Mouse (Mus musculus): ENCODE results near the gene Chst11.

Chst11 gene

DNA sequence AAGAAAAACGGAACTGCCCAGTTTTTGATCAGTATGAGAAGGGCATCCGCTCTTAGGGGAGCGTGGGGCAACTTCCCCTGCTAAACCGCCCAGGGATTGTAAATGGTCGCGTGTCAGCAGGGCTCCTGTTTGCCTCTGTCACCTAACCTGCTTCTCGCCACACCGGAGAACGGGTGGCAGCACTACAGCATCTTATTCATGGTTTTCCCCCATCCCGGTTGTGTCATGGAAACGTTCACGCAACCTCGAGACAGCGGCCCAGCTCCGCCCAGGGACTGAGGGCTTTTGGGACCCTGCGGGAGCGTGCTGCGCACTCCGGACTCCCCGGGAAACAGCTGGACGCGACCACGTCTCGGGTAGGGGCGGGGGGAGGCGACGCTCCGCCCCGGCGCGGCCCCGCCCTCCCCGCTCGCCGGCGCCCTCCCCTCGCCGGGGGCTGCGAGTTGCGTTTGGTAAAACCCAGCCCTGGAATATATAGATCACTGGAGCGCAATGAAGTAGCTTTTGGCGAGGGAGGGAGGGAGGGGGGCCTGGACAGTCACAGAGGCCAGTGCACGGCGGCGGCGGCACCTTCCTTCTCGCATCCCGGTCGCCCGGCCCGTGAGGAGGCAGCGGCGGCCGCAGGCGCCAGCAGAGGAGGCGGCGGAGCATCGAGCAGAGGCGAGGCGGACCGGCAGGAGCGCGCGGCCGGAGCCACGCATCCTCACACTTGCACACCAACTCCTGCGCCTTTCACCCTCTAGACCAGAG, at the start of gene Chst11:
Gene Chst11, plus strand, starts transcription at position 549 of the 750 bp plus-strand sequence.
- peak; percentile 92 to 96 for DNase-seq (ENCODE audit: inconsistent age in 2 of 2, low spot score in 1 of 2)

DNA sequence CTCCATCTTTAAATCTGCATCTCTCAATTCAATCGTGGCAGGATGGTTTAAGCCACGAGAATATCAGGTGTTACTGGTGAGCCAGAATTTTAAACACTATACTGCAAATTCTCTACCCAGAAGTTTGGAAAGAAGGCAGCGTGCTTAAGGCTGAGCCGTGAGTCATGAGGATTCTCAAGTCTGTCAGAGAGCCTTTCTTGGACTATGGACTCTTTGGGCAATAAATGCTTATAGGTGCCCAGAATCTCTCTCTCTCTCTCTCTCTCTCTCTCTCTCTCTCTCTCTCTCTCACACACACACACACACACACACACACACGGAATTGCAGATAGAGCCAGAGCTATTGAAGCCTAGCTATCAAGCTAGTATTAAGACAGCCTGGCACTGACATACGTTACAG, 49.5 kb upstream of the Chst11 start:
- DNase-seq (ENCODE audit: inconsistent age in 2 of 2, low spot score in 1 of 2): no peak

DNA sequence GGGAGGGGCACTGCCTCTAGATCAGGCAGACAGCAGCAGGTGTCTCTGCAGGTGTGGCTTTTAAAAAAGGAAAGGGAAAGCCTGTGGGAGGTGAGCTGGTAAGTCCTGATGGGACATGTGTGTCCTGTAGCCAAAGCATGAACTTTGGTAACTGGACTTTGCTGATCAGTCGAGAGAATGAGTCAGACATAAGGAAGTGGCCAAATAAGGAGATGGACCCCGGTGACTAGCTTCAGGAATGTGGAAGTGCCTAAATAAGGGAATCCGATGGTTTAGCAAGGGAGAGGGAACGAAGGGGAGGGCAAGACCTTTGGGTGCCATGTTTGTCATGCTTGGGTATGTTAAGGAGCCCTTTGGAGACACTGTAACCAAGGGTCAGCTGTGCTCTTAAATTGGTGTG, 31.9 kb upstream of the Chst11 start:
- no peak for DNase-seq (ENCODE audit: inconsistent age in 2 of 2, low spot score in 1 of 2)

DNA sequence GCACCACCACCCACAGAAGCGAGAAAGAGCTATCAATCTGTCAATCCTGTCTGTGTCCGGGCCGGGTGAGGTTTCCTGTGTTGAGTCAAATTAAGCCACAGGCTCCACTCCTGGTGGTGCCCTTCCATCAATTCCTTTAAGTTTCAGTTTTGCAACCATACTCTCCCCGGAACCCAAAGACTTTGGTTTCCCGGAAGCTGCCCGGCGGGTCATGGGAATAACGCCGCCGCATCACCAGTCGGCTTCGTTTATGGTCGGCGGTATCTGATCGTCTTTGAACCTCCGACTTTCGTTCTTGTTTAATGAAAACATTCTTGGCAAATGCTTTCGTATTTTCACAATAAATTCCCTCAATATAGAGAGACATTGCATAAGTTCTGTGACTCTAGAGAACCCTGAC, 30.2 kb upstream of the Chst11 start:
- no peak for DNase-seq (ENCODE audit: inconsistent age in 2 of 2, low spot score in 1 of 2)

- DNase-seq (ENCODE audit: inconsistent age in 2 of 2, low spot score in 1 of 2): peak; percentile 29 to 82
Measured at GRCm38 (mm10) chr10:82958218-82958761, 27.0 kb upstream of the Chst11 start.

DNA sequence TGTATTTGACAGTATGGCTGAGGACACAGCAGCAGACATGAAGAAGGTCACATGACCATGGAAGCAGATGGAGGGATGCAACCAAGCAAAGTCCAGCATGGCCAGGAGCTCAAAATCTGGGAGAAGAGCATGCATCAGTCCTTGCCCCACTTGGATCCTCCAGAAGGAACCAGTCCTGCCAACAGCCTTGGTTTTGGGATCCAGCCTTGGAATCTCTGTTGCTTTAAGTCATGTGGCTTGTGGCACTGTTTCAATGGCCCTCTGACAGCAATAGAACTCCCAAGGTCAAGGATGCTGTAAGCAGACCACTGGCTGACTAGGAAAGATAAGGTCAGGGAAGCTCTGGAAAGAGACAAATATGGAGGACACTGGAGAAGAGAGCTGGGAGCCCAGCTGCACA, 26.0 kb upstream of the Chst11 start:
- DNase-seq (ENCODE audit: inconsistent age in 2 of 2, low spot score in 1 of 2): peak; percentile 44 to 84

GRCm38 (mm10) chr10:82961302-82961701, 24.0 kb upstream of the Chst11 start:
- no peak for DNase-seq (ENCODE audit: inconsistent age in 2 of 2, low spot score in 1 of 2)

GRCm38 (mm10) chr10:82962018-82962417, 23.3 kb upstream of the Chst11 start:
- DNase-seq (ENCODE audit: inconsistent age in 2 of 2, low spot score in 1 of 2): no peak

DNA sequence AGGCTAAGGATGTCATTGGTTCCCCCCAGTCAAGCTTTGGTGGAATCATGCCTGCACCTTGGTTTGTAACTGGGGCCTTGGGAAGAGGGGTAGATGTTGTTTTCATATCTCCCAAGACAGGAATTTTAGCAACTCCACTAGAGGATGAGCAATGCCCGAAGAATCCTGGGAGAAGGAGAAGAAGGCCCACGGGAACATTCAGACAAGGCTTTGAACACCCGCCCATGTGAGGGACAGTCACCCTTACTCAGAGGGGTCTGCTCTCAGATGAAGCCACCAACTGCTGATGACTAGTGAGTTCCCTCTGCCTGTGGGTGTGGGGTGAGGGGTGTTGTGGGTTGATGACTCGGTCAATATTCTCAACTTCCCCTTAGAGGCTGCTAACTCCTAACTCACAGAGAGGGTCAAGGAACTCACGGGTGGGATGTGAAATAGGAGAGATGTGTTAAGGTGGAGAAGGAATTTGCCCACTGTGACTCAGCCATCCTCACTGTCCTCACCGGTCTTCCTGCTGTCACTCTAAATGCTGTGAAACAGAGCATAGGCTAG, 22.8 kb upstream of the Chst11 start:
- no peak for DNase-seq (ENCODE audit: inconsistent age in 2 of 2, low spot score in 1 of 2)

DNA sequence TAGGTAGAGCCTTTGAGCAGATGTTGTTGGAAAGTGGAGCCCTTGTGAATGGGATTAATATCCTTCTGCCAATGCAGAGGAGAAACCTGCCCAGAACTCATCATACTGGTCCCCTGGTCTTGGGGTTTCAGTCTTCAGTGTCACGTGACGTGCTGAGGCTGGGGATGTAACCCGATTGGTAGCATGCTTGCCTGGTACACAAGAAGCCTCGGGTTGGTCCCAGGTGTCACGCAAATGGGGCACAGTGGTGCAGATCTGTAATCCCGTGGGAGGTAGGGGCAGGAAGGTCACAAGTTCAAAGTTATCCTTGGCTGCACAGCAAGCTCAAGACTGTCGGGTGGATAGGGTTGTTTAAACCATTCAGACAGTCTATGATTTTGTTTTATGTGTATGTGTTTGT, 20.8 kb upstream of the Chst11 start:
- DNase-seq (ENCODE audit: inconsistent age in 2 of 2, low spot score in 1 of 2): no peak

GRCm38 (mm10) chr10:82966672-82967071, 18.6 kb upstream of the Chst11 start:
- DNase-seq (ENCODE audit: inconsistent age in 2 of 2, low spot score in 1 of 2): no peak

DNA sequence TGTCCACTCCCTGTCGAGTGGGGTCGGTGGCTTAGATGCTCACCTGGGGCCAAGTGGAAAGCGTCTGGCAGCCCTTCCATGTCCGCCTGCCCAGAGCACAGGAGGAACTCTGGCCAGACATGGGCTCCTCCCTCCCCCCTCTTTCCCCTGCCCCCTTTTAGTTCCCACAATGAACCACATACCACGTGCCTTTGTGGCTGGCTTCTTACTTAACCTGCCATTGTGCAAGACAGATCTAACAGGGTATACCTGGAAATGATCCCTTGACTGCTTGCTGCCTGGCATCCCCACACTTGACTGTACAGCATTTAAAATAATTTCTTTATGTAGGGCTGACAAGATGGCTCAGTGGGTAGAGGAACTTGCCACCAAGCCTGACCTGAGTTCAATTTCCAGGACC, 15.7 kb upstream of the Chst11 start:
- no peak for DNase-seq (ENCODE audit: inconsistent age in 2 of 2, low spot score in 1 of 2)

- DNase-seq (ENCODE audit: inconsistent age in 2 of 2, low spot score in 1 of 2): no peak
Measured at GRCm38 (mm10) chr10:82971549-82971948, 13.7 kb upstream of the Chst11 start.

DNA sequence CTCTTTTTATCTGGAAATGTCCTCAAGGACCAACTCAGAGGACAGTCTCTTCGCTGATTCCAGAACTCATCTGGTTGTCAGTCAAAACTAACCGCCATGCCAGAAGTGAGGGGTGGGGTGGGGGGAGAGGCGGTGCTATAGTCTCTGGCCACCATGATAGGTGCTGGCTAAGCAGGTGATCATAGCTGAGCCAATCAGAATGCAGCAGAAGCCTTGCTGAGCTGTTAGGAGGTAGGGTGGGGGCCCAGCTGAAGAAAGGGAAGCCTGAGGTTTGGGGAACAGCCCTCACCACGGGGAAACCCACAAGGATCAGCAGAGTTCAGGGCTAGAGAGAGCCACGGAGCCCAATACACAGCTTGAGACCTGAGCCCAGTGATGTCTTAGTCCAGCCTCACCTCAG, 11.1 kb upstream of the Chst11 start:
- DNase-seq (ENCODE audit: inconsistent age in 2 of 2, low spot score in 1 of 2): no peak

DNA sequence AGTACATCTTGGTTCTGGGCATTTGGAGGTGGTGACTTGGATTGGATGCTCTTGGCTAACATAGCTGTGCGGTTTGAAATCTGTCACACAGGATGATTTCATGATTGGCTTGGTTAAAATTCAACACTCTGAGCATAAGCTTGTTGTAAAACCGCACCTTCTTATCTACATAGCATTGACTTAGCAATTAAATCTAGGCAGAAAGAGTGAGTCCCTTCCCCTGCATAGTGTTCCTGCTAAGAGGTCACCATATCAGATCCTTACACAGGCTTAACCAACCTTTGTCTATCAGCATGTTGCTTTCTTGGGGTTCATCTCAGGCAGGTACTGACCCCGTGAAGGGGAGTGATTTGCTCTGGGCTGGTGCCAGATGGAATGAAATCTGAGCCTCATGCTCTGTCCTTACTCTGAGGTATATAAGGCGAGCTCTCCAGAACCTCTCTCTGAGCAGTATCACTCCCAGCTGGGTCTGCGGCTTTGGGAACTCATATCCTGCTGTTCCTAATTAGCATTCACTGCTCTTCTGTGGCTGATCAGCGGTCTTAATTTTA, 10.6 kb upstream of the Chst11 start:
- DNase-seq (ENCODE audit: inconsistent age in 2 of 2, low spot score in 1 of 2): no peak

DNA sequence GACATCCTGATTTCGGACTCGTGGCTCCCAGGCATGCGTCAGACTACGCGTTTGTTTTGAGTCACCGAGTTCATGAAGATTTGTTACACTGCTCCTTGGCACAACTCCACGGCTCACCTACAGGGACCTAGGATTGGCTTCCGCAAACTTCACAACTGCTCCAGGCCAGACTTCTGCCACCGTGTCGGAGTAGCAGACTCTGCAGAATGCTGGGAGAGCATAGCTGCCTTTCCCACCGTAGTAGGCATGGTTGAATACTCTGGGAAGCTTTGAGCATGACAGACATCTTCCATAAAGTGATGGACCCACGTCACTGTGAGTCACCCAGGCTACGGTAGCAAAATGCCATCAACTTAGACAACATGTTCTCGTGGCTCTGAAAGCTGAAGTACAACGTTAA, 9.5 kb upstream of the Chst11 start:
- peak; percentile 64 to 81 for DNase-seq (ENCODE audit: inconsistent age in 2 of 2, low spot score in 1 of 2)

GRCm38 (mm10) chr10:82982286-82982685, 3.0 kb upstream of the Chst11 start:
- no peak for DNase-seq (ENCODE audit: inconsistent age in 2 of 2, low spot score in 1 of 2)

GRCm38 (mm10) chr10:82985700-82986131, 418 bp downstream of the Chst11 start:
- peak; percentile 70 to 91 for DNase-seq (ENCODE audit: inconsistent age in 2 of 2, low spot score in 1 of 2)

GRCm38 (mm10) chr10:82986251-82986992, 1.1 kb downstream of the Chst11 start:
- DNase-seq (ENCODE audit: inconsistent age in 2 of 2, low spot score in 1 of 2): peak; percentile 46 to 78

- no peak for DNase-seq (ENCODE audit: inconsistent age in 2 of 2, low spot score in 1 of 2)
Measured at GRCm38 (mm10) chr10:82986993-82987349, 1.7 kb downstream of the Chst11 start.

DNA sequence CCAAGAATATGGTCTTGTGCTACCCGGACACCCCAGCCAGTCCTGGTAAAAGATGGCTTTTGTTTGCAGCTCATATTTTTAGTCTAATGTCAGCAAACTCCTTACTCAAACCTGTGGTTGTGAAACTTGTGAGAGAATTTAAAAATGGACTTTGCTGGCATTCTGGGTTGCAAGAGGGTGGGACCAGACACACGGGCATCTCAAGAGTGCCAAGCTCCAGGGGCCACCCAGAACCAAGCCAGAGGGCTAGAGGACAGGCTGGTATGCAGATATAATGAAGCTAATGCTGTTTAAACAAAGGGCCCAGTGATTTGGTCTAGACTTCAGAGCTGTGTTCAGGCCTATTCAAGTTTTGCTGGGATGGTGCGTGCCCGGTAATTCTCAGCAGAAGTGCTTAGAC, 2.1 kb downstream of the Chst11 start:
- peak in 1 of 2 experiments; percentile 78 for DNase-seq (ENCODE audit: inconsistent age in 2 of 2, low spot score in 1 of 2)
